Mouse (Mus musculus): ENCODE results near the gene Gm14085. TPM values are rescaled to one million over a fixed set of nuclear protein-coding genes. Genes with fewer than 3 reads are reported as not detected.
"Not testable (repeated sequence)": the region's sequence is repeated elsewhere in the genome, so short reads cannot be mapped to it uniquely, and the experiment has no call there.

Gm14085 gene
- polyA plus RNA-seq, 1 experiment from 2014 or later: not detected

DNA sequence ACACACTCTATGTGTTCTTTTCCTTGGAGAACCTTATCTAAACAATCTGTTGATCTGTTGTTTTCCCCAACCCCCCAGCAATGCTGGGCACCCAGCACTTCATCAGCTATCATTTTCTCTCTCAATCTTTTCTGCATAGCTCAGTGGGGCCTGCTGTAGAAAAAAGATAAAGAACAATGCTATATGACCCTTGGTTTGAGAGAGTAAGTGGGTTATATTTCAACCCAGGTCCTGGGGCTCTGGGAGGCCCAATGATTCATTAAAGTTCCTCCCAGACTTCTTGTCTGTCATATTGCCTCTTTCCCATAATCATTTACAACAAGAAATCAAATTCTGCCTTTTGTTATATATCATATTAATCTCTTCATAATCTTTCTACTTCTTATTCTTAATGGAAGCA, 1.4 kb downstream of the Gm14085 start:
- not testable (repeated sequence) for H3K9me3 ChIP-seq; H3K9ac ChIP-seq (replicated peaks); H3K4me1 ChIP-seq; H3K4me3 ChIP-seq; H3K27ac ChIP-seq (replicated peaks); ATAC-seq (ENCODE audit: low FRiP score, low read depth); H3K36me3 ChIP-seq; H3K4me2 ChIP-seq (replicated peaks); H3K27me3 ChIP-seq

DNA sequence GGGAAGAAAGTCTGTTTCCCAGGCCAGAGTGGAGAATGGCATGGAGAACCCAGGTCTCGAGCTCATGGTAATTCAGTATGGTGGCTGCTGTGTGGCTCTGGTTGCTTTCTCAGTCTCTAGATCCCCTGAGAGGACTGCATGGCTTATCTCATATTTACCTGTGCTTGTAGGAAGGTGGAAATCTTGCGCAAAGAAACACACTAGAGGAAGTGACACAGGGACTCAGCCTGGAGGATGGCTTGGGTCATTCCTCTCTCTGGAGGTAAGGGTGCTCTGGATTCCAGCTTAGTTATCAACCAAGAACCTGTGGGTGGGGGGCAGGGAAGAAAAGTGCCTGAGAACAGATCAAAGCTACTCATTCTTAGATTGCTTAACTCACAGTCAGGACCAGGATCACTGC, 1.9 kb downstream of the Gm14085 start:
- H3K36me3 ChIP-seq: no peaks in the 10 kb centered on the region
- H3K4me1 ChIP-seq: no peaks in the 10 kb centered on the region
- H3K9me3 ChIP-seq: no peaks in the 10 kb centered on the region
- no peak overlapping the region for H3K9ac ChIP-seq (replicated peaks)
- no peak overlapping the region for H3K27ac ChIP-seq (replicated peaks)
- WGBS: 93% methylated on average over 2 of the region's 2 CpGs
- no peak for ATAC-seq (ENCODE audit: low FRiP score, low read depth)
- no peaks in the 10 kb centered on the region for H3K27me3 ChIP-seq
- no peak overlapping the region for H3K4me2 ChIP-seq (replicated peaks)
- H3K4me3 ChIP-seq: no peak overlapping the region

GRCm38 (mm10) chr2:122529696-122530095, 45.0 kb downstream of the Gm14085 start:
- not testable (repeated sequence) for H3K4me2 ChIP-seq (replicated peaks); H3K4me3 ChIP-seq; H3K4me1 ChIP-seq; H3K9ac ChIP-seq (replicated peaks); ATAC-seq (ENCODE audit: low FRiP score, low read depth); H3K27me3 ChIP-seq; H3K9me3 ChIP-seq; H3K36me3 ChIP-seq; H3K27ac ChIP-seq (replicated peaks)
- WGBS: 91% methylated on average over 1 of the region's 1 CpGs

DNA sequence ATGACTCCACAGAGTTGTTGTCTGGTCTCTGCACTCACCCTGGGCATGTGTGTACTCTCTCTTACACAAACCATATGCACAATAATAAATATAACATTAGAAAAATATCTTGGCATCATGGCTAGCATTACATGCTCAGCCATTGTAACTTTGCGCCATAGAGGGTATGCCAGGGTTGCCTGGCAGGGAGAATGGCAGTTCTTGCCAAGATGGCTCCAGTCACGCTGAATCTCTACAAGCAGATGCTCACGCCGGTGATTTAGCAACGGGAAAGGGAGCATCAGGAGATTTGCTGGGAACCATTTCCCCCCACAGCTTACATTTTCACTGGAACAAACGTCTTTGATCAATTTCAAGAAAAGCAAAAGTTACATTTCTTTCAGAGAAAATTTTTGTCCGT, 46.5 kb downstream of the Gm14085 start:
- ATAC-seq (ENCODE audit: low FRiP score, low read depth): no peak
- no peaks in the 10 kb centered on the region for H3K36me3 ChIP-seq
- no peak overlapping the region for H3K9ac ChIP-seq (replicated peaks)
- H3K27ac ChIP-seq (replicated peaks): no peak overlapping the region
- no peaks in the 10 kb centered on the region for H3K4me1 ChIP-seq
- 87% methylated on average over 7 of the region's 7 CpGs for WGBS
- no peak overlapping the region for H3K4me2 ChIP-seq (replicated peaks)
- H3K4me3 ChIP-seq: no peak overlapping the region
- H3K27me3 ChIP-seq: no peaks in the 10 kb centered on the region
- H3K9me3 ChIP-seq: no peaks in the 10 kb centered on the region

DNA sequence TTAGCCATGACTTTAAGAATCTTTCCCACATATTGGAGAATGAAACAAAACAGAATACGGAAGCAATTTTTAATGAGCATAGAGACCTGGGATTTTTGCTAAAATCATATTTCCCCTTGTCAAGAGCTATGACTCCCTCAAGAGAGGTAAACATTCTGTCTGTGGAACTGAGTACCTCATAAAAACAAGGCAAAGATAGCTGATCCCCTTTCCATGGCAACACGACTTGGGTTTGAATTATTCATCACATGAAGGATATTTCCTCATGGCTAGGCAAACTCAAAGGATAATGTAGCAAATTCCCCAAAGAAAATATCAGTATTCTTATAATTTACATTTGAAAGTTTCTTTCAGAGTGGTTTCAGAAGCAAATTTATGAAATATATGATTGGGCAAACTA, 47.0 kb downstream of the Gm14085 start:
- H3K9ac ChIP-seq (replicated peaks): no peak overlapping the region
- H3K36me3 ChIP-seq: no peaks in the 10 kb centered on the region
- H3K27ac ChIP-seq (replicated peaks): no peak overlapping the region
- no peak overlapping the region for H3K4me2 ChIP-seq (replicated peaks)
- no peaks in the 10 kb centered on the region for H3K27me3 ChIP-seq
- WGBS: 71% methylated on average over 2 of the region's 2 CpGs
- no peak for ATAC-seq (ENCODE audit: low FRiP score, low read depth)
- no peak overlapping the region for H3K4me3 ChIP-seq
- H3K9me3 ChIP-seq: no peaks in the 10 kb centered on the region
- no peaks in the 10 kb centered on the region for H3K4me1 ChIP-seq

- no peak overlapping the region for H3K9ac ChIP-seq (replicated peaks)
- H3K4me3 ChIP-seq: no peak overlapping the region
- no peak overlapping the region for H3K4me2 ChIP-seq (replicated peaks)
- H3K27me3 ChIP-seq: no peaks in the 10 kb centered on the region
- no peaks in the 10 kb centered on the region for H3K36me3 ChIP-seq
- no peaks in the 10 kb centered on the region for H3K4me1 ChIP-seq
- H3K9me3 ChIP-seq: no peaks in the 10 kb centered on the region
- 80% methylated on average over 2 of the region's 2 CpGs for WGBS
- no peak for ATAC-seq (ENCODE audit: low FRiP score, low read depth)
- H3K27ac ChIP-seq (replicated peaks): no peak overlapping the region
Observed at GRCm38 (mm10) chr2:122532136-122532801, 47.5 kb downstream of the Gm14085 start.

DNA sequence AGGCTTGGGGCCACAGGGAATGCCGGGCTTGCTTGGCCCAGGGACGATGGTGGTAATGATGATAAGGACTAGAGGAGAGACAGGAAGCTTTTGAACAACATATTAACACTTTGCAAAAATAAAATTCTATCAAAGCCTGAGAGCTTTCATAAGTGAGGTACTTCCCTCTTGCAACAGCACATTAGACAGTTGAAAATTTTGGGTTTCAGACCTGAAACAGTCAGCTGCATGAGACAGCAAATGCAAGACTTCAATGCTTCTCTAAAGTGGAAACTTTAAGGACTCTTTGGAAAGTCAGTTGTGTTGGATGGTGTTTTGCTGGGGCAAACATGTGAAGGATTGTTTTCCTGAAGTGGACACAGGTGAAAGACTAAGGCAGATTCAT, 48.1 kb downstream of the Gm14085 start:
- no peak for ATAC-seq (ENCODE audit: low FRiP score, low read depth)
- H3K9me3 ChIP-seq: no peaks in the 10 kb centered on the region
- H3K27me3 ChIP-seq: no peaks in the 10 kb centered on the region
- no peak overlapping the region for H3K4me3 ChIP-seq
- no peaks in the 10 kb centered on the region for H3K36me3 ChIP-seq
- 89% methylated on average over 2 of the region's 2 CpGs for WGBS
- H3K9ac ChIP-seq (replicated peaks): no peak overlapping the region
- no peak overlapping the region for H3K27ac ChIP-seq (replicated peaks)
- H3K4me1 ChIP-seq: no peaks in the 10 kb centered on the region
- H3K4me2 ChIP-seq (replicated peaks): no peak overlapping the region

DNA sequence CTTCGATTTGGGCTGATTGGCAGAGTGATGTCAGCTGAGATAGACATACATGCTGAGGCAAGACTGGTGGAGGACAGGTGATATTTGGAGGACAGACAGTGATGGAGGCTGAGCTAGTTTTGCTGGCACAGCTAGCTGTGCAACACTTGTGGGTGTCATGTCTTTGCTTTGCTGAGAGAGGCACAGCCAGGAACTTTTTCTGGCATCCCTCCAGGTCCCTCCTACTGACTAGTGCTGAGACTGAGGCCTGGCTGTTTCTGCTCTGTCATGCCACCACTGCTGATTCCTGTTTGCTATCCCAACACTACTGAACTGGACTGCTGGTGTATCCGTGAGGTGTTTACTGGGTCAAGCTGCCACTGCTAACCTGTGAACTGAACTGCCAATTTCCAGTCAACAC, 48.6 kb downstream of the Gm14085 start:
- H3K4me1 ChIP-seq: no peaks in the 10 kb centered on the region
- no peak overlapping the region for H3K4me2 ChIP-seq (replicated peaks)
- no peaks in the 10 kb centered on the region for H3K27me3 ChIP-seq
- no peaks in the 10 kb centered on the region for H3K9me3 ChIP-seq
- no peak overlapping the region for H3K27ac ChIP-seq (replicated peaks)
- WGBS: 86% methylated on average over 2 of the region's 2 CpGs
- H3K9ac ChIP-seq (replicated peaks): no peak overlapping the region
- H3K4me3 ChIP-seq: no peak overlapping the region
- ATAC-seq (ENCODE audit: low FRiP score, low read depth): no peak
- H3K36me3 ChIP-seq: no peaks in the 10 kb centered on the region

- 79% methylated on average over 2 of the region's 2 CpGs for WGBS
- H3K9ac ChIP-seq (replicated peaks): no peak overlapping the region
- no peak overlapping the region for H3K4me3 ChIP-seq
- H3K27me3 ChIP-seq: no peaks in the 10 kb centered on the region
- H3K36me3 ChIP-seq: no peaks in the 10 kb centered on the region
- no peaks in the 10 kb centered on the region for H3K9me3 ChIP-seq
- H3K27ac ChIP-seq (replicated peaks): no peak overlapping the region
- no peak for ATAC-seq (ENCODE audit: low FRiP score, low read depth)
- no peaks in the 10 kb centered on the region for H3K4me1 ChIP-seq
- H3K4me2 ChIP-seq (replicated peaks): no peak overlapping the region
Observed at GRCm38 (mm10) chr2:122534671-122535070, 49.9 kb downstream of the Gm14085 start.

- H3K27me3 ChIP-seq: no peaks in the 10 kb centered on the region
- H3K9ac ChIP-seq (replicated peaks): no peak overlapping the region
- WGBS: 21% methylated on average over 2 of the region's 2 CpGs
- H3K9me3 ChIP-seq: no peaks in the 10 kb centered on the region
- no peak overlapping the region for H3K4me2 ChIP-seq (replicated peaks)
- no peak for ATAC-seq (ENCODE audit: low FRiP score, low read depth)
- no peaks in the 10 kb centered on the region for H3K36me3 ChIP-seq
- H3K4me1 ChIP-seq: no peaks in the 10 kb centered on the region
- no peak overlapping the region for H3K27ac ChIP-seq (replicated peaks)
- no peak overlapping the region for H3K4me3 ChIP-seq
Observed at GRCm38 (mm10) chr2:122558317-122558716, 73.6 kb downstream of the Gm14085 start.

GRCm38 (mm10) chr2:122561221-122561620, 76.5 kb downstream of the Gm14085 start:
- Histone ChIP-seq H3K27me3 (no peaks in the 10 kb centered on the region), H3K36me3 (no peaks in the 10 kb centered on the region), H3K4me3 (no peak overlapping the region), H3K4me2 (replicated peaks) (no peak overlapping the region), H3K9ac (replicated peaks) (no peak overlapping the region), H3K4me1 (no peaks in the 10 kb centered on the region), H3K9me3 (no peaks in the 10 kb centered on the region), H3K27ac (replicated peaks) (no peak overlapping the region)
- 95% methylated on average over 5 of the region's 5 CpGs for WGBS
- ATAC-seq (ENCODE audit: low FRiP score, low read depth): no peak

- WGBS: 91% methylated on average over 1 of the region's 1 CpGs
- ATAC-seq (ENCODE audit: low FRiP score, low read depth): no peak
- H3K9ac ChIP-seq (replicated peaks): no peak overlapping the region
Observed at GRCm38 (mm10) chr2:122562251-122562650, 77.5 kb downstream of the Gm14085 start.

DNA sequence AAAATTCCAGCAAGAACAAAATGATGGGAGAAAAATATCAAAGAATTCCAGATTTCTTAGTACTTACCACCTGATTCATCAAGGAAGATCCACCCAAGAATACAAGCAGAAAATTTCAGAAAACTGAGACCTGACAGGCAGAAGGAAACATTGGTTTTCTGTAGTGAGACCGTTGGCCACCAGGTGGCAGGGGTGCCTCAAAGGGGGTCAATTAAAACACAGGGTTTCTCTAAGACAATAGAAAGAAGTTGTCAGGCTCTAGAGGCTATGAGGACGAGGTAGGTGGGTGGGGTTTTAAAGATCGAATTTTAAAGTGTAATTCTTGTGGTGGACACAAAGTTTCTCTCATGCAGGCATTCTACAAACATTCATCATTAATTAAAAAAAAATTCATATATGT, 84.7 kb downstream of the Gm14085 start:
- Histone ChIP-seq H3K27me3 (no peaks in the 10 kb centered on the region), H3K4me1 (no peaks in the 10 kb centered on the region), H3K4me3 (no peak overlapping the region), H3K4me2 (replicated peaks) (no peak overlapping the region), H3K27ac (replicated peaks) (no peak overlapping the region), H3K9ac (replicated peaks) (no peak overlapping the region), H3K36me3 (no peaks in the 10 kb centered on the region), H3K9me3 (no peaks in the 10 kb centered on the region)
- no peak for ATAC-seq (ENCODE audit: low FRiP score, low read depth)
- 21% methylated on average over 3 of the region's 3 CpGs for WGBS

More at GRCm38 (mm10) chr2:122562251-122562650, 77.5 kb downstream of the Gm14085 start:
- Histone ChIP-seq H3K4me3 (no peak overlapping the region), H3K9me3 (no peaks in the 10 kb centered on the region), H3K36me3 (no peaks in the 10 kb centered on the region), H3K4me2 (replicated peaks) (no peak overlapping the region), H3K4me1 (no peaks in the 10 kb centered on the region), H3K27me3 (no peaks in the 10 kb centered on the region), H3K27ac (replicated peaks) (no peak overlapping the region)

Data from midbrain, embryonic 12.5 days (tissue).